Mouse (Mus musculus): ENCODE measurements around the gene Rsf1. TPM values are rescaled to one million over a fixed set of nuclear protein-coding genes. Genes with fewer than 3 reads are reported as not detected.

Rsf1 gene
- polyA plus RNA-seq, 1 experiment from 2014 or later, result 14.0 TPM

DNA sequence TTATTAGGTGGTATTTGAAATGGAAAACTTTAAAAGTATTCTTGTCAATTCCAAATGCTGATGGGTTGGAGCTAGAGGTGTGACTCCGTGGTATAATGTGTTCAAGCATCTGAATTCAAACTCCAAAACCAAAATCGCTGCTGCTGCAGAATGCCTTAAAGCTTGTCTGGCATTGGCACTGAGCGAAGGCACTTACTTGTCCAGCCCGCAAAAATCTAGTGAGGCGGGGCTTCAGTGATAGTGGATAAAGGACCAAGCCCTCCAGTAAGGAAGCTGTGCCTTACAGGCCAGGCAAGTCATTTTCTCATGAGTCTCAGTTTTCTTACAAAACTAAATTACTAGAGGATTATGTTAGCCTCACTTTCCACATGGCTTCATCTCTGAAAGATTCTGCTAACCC lies 128.1 kb downstream of the Rsf1 start:
- no peaks in the 10 kb centered on the region for H3K27me3 ChIP-seq (ENCODE audit: control insufficient read depth, insufficient read depth, low read length)
- no peak overlapping the region for H3K4me2 ChIP-seq (ENCODE audit: low read depth, low read length)
- ATAC-seq (replicated peaks; ENCODE audit: extremely low read depth, insufficient read depth, low FRiP score), result no peak
- no peak overlapping the region for H3K4me3 ChIP-seq (ENCODE audit: low read length)
- 70% methylated on average over 5 of the region's 5 CpGs for WGBS
- H3K27ac ChIP-seq (ENCODE audit: low read length), result no peak overlapping the region
- H3K9me3 ChIP-seq (replicated peaks; ENCODE audit: control insufficient read depth, low read length), result no peaks in the 10 kb centered on the region
- H3K9ac ChIP-seq (ENCODE audit: low read length), result no peak overlapping the region
- peaks cover 8% of the 10 kb centered on the region for H3K36me3 ChIP-seq (ENCODE audit: control insufficient read depth, insufficient read depth)
- 0 out of 2 replicates have a peak, but pooled peaks cover 3% of the 10 kb centered on the region for H3K4me1 ChIP-seq (ENCODE audit: control insufficient read depth, insufficient read depth, low read length)

GRCm38 (mm10) chr7:97709204-97709603 lies 129.5 kb downstream of the Rsf1 start:
- H3K27me3 ChIP-seq (ENCODE audit: control insufficient read depth, insufficient read depth, low read length), result no peaks in the 10 kb centered on the region
- 89% methylated on average over 3 of the region's 3 CpGs for WGBS
- peaks cover 14% of the 10 kb centered on the region for H3K36me3 ChIP-seq (ENCODE audit: control insufficient read depth, insufficient read depth)
- H3K4me2 ChIP-seq (ENCODE audit: low read depth, low read length), result no peak overlapping the region
- H3K9ac ChIP-seq (ENCODE audit: low read length), result no peak overlapping the region
- 0 out of 2 replicates have a peak, but pooled peaks cover 3% of the 10 kb centered on the region for H3K4me1 ChIP-seq (ENCODE audit: control insufficient read depth, insufficient read depth, low read length)
- no peak for ATAC-seq (replicated peaks; ENCODE audit: extremely low read depth, insufficient read depth, low FRiP score)
- no peak overlapping the region for H3K27ac ChIP-seq (ENCODE audit: low read length)
- H3K4me3 ChIP-seq (ENCODE audit: low read length), result no peak overlapping the region
- no peaks in the 10 kb centered on the region for H3K9me3 ChIP-seq (replicated peaks; ENCODE audit: control insufficient read depth, low read length)

DNA sequence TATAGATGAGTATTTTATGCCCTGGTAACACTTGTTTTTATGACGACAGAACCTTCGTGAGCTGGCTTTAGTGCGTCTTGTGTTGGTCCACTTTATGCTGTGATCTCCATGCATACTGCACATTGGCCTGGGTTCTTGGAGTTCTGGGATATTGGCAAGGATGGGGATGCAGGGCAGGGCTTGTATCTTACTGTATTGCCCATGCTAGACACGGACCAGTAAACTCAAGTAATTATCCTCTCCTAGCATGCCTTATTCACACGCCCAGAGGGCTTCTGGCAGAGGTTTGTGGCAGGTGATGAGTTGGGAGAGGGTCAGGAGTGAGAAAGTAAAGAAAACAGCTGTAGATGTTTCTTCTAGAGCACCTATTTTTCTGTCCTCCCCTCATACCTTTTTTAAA lies 135.0 kb downstream of the Rsf1 start:
- WGBS, result 95% methylated on average over 5 of the region's 5 CpGs
- ATAC-seq (replicated peaks; ENCODE audit: extremely low read depth, insufficient read depth, low FRiP score), result no peak
- Histone ChIP-seq H3K9ac (ENCODE audit: low read length) (no peak overlapping the region), H3K36me3 (ENCODE audit: control insufficient read depth, insufficient read depth) (peaks cover 42% of the 10 kb centered on the region), H3K27ac (ENCODE audit: low read length) (no peak overlapping the region), H3K9me3 (replicated peaks; ENCODE audit: control insufficient read depth, low read length) (peaks cover 7% of the 10 kb centered on the region), H3K4me3 (ENCODE audit: low read length) (no peak overlapping the region), H3K4me2 (ENCODE audit: low read depth, low read length) (no peak overlapping the region), H3K27me3 (ENCODE audit: control insufficient read depth, insufficient read depth, low read length) (no peaks in the 10 kb centered on the region), H3K4me1 (ENCODE audit: control insufficient read depth, insufficient read depth, low read length) (no peaks in the 10 kb centered on the region)

DNA sequence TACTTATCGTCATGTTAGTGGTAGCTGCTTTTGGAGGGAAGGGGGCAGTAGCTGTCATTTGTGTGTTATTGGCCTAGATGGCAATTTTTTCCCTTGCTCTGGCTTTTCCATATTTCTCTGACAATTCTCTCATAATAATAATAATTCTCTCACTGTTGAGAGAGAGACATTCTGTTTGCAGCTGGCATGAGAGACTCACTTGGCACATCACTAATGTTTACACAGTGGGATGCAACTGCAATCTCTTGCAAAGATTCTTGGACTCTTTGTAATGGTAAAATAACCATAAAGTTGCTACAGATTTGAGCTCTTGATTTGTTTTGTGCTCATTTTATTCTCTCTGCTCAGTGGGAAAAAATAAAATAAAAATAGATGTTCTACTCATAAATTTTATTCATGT lies 137.6 kb downstream of the Rsf1 start:
- 77% methylated on average over 1 of the region's 1 CpGs for WGBS
- ATAC-seq (replicated peaks; ENCODE audit: extremely low read depth, insufficient read depth, low FRiP score), result no peak
- no peak overlapping the region for H3K4me2 ChIP-seq (ENCODE audit: low read depth, low read length)
- H3K4me3 ChIP-seq (ENCODE audit: low read length), result no peak overlapping the region
- no peak overlapping the region for H3K27ac ChIP-seq (ENCODE audit: low read length)
- H3K4me1 ChIP-seq (ENCODE audit: control insufficient read depth, insufficient read depth, low read length), result no peaks in the 10 kb centered on the region
- H3K9me3 ChIP-seq (replicated peaks; ENCODE audit: control insufficient read depth, low read length), result peaks cover 7% of the 10 kb centered on the region
- peaks cover 47% of the 10 kb centered on the region for H3K36me3 ChIP-seq (ENCODE audit: control insufficient read depth, insufficient read depth)
- no peaks in the 10 kb centered on the region for H3K27me3 ChIP-seq (ENCODE audit: control insufficient read depth, insufficient read depth, low read length)
- no peak overlapping the region for H3K9ac ChIP-seq (ENCODE audit: low read length)

DNA sequence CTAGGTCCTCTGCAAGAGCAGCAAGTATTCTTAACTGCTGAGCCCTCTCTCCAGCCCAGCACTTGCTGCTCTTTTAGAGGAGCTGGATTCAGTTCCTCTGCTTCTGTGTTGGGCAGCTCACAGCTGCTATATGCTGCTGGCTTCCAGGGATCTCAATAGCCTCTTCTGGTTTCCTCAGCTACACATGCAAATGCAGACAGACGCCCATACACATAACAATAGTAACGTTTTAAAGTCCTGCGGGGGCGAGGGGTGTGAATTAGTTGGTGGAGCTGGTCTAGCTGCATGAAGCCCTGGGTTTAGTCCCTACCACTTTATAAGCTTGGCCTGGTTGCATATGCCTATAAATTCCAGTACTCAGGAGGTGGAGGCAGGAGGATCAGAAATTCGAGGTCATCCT lies 139.4 kb downstream of the Rsf1 start:
- no peaks in the 10 kb centered on the region for H3K4me1 ChIP-seq (ENCODE audit: control insufficient read depth, insufficient read depth, low read length)
- H3K9ac ChIP-seq (ENCODE audit: low read length), result no peak overlapping the region
- ATAC-seq (replicated peaks; ENCODE audit: extremely low read depth, insufficient read depth, low FRiP score), result no peak
- 87% methylated on average over 5 of the region's 5 CpGs for WGBS
- no peaks in the 10 kb centered on the region for H3K27me3 ChIP-seq (ENCODE audit: control insufficient read depth, insufficient read depth, low read length)
- H3K27ac ChIP-seq (ENCODE audit: low read length), result no peak overlapping the region
- H3K36me3 ChIP-seq (ENCODE audit: control insufficient read depth, insufficient read depth), result peaks cover 42% of the 10 kb centered on the region
- no peak overlapping the region for H3K4me2 ChIP-seq (ENCODE audit: low read depth, low read length)
- peaks cover 7% of the 10 kb centered on the region for H3K9me3 ChIP-seq (replicated peaks; ENCODE audit: control insufficient read depth, low read length)
- H3K4me3 ChIP-seq (ENCODE audit: low read length), result no peak overlapping the region

DNA sequence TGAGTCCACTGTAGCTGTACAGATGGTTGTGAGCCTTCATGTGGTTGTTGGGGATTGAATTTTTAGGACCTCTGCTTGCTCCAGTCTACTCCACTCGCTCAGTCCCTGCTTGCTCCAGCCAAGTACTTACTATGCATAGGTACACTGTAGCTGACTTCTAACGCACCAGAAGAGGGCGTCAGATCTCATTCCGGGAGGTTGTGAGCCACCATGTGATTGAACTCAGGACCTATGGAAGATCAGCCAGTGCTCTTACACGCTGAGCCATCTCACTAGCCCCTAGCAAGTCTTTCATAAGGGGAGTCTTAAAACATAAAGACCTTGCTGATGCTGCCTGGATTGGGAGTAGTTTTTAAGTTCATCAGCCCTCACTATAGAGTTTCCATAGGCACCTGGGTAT lies 140.4 kb downstream of the Rsf1 start:
- 82% methylated on average over 5 of the region's 5 CpGs for WGBS
- H3K4me1 ChIP-seq (ENCODE audit: control insufficient read depth, insufficient read depth, low read length), result no peaks in the 10 kb centered on the region
- ATAC-seq (replicated peaks; ENCODE audit: extremely low read depth, insufficient read depth, low FRiP score), result no peak
- H3K9me3 ChIP-seq (replicated peaks; ENCODE audit: control insufficient read depth, low read length), result peaks cover under 1% of the 10 kb centered on the region; the same call in 1 of the 2 replicates
- no peak overlapping the region for H3K27ac ChIP-seq (ENCODE audit: low read length)
- H3K36me3 ChIP-seq (ENCODE audit: control insufficient read depth, insufficient read depth), result peaks cover 32% of the 10 kb centered on the region
- no peaks in the 10 kb centered on the region for H3K27me3 ChIP-seq (ENCODE audit: control insufficient read depth, insufficient read depth, low read length)
- H3K9ac ChIP-seq (ENCODE audit: low read length), result no peak overlapping the region
- H3K4me2 ChIP-seq (ENCODE audit: low read depth, low read length), result no peak overlapping the region
- H3K4me3 ChIP-seq (ENCODE audit: low read length), result no peak overlapping the region

DNA sequence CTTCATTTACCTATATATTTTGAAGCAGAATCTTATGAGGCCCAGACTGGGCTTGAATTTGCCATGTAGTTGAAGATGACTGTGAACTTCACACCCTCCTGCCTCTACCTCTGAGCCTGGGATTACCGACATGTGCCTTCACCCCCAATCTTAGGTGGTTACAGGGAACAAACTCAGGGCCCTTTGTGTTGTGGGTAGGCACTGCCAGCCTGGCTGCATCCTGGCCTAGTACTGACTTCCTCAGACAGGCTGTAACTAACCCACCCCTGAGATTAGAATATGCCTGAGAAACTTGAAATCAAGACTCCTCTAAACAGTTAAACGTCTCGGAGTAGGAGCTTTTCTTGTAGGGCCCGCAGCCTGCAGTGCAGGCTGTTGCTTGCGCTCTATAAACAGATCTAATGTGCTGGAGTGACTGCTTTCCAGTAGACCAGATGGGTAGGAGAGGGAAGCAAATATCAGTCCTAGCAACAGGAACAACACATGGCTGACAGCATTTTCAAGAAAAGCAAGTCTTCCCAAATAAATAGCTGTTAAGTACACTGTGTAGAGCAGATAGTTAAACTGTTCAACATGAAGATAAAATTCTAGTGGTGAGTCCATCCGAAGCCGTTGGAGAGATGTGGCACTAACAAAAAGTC lies 142.7 kb downstream of the Rsf1 start:
- peaks cover 16% of the 10 kb centered on the region for H3K36me3 ChIP-seq (ENCODE audit: control insufficient read depth, insufficient read depth)
- H3K27me3 ChIP-seq (ENCODE audit: control insufficient read depth, insufficient read depth, low read length), result no peaks in the 10 kb centered on the region
- no peaks in the 10 kb centered on the region for H3K4me1 ChIP-seq (ENCODE audit: control insufficient read depth, insufficient read depth, low read length)
- ATAC-seq (replicated peaks; ENCODE audit: extremely low read depth, insufficient read depth, low FRiP score), result 0 out of 2 replicates have a peak, but pooled peaks have one; percentile 20
- peak overlapping the region; percentile 69; the same call in 1 of the 2 replicates for H3K27ac ChIP-seq (ENCODE audit: low read length)
- H3K4me3 ChIP-seq (ENCODE audit: low read length), result no peak overlapping the region
- H3K9ac ChIP-seq (ENCODE audit: low read length), result no peak overlapping the region
- H3K4me2 ChIP-seq (ENCODE audit: low read depth, low read length), result no peak overlapping the region
- WGBS, result 86% methylated on average over 7 of the region's 7 CpGs
- no peaks in the 10 kb centered on the region for H3K9me3 ChIP-seq (replicated peaks; ENCODE audit: control insufficient read depth, low read length)

- Histone ChIP-seq H3K9ac (ENCODE audit: low read length) (no peak overlapping the region), H3K9me3 (replicated peaks; ENCODE audit: control insufficient read depth, low read length) (no peaks in the 10 kb centered on the region), H3K4me1 (ENCODE audit: control insufficient read depth, insufficient read depth, low read length) (no peaks in the 10 kb centered on the region), H3K4me3 (ENCODE audit: low read length) (no peak overlapping the region), H3K27me3 (ENCODE audit: control insufficient read depth, insufficient read depth, low read length) (no peaks in the 10 kb centered on the region), H3K36me3 (ENCODE audit: control insufficient read depth, insufficient read depth) (peaks cover 16% of the 10 kb centered on the region), H3K27ac (ENCODE audit: low read length) (peak overlapping the region; percentile 69), H3K4me2 (ENCODE audit: low read depth, low read length) (no peak overlapping the region)
- ATAC-seq (replicated peaks; ENCODE audit: extremely low read depth, insufficient read depth, low FRiP score), result peak; percentile 56; the same call in 1 of the 2 replicates
- WGBS, result 75% methylated on average over 11 of the region's 11 CpGs
Observed at GRCm38 (mm10) chr7:97723646-97724538, 144.2 kb downstream of the Rsf1 start.

DNA sequence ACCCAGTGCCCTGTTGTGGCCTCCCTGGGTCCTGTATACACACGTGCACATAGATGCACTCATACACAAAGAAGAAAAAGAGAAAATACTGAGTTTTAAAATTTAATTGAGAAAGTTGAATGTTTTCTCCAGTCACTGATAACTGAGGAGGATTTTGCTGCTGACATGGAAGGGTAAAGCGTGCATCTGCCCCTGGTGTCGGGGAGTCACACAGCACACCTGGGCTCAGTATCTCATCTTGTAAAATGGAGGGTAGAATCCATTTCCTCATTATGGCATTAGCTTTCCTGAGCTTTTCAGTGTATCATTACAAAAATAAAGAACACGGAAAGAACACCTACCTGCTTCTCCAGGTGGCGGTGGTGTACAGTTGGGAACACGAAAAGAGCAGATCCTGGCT lies 145.7 kb downstream of the Rsf1 start:
- 95% methylated on average over 6 of the region's 6 CpGs for WGBS
- H3K4me3 ChIP-seq (ENCODE audit: low read length), result no peak overlapping the region
- H3K27me3 ChIP-seq (ENCODE audit: control insufficient read depth, insufficient read depth, low read length), result no peaks in the 10 kb centered on the region
- H3K27ac ChIP-seq (ENCODE audit: low read length), result peak overlapping the region; percentile 51
- H3K36me3 ChIP-seq (ENCODE audit: control insufficient read depth, insufficient read depth), result peaks cover 5% of the 10 kb centered on the region; the same call in 1 of the 2 replicates
- no peaks in the 10 kb centered on the region for H3K9me3 ChIP-seq (replicated peaks; ENCODE audit: control insufficient read depth, low read length)
- H3K9ac ChIP-seq (ENCODE audit: low read length), result no peak overlapping the region
- H3K4me1 ChIP-seq (ENCODE audit: control insufficient read depth, insufficient read depth, low read length), result no peaks in the 10 kb centered on the region
- no peak for ATAC-seq (replicated peaks; ENCODE audit: extremely low read depth, insufficient read depth, low FRiP score)
- H3K4me2 ChIP-seq (ENCODE audit: low read depth, low read length), result no peak overlapping the region
